Mouse (Mus musculus) lung, postnatal 4 days (tissue): ENCODE data around the gene Mroh3.

Experiments
- DNase-seq, 2 experiments: peaks; one replicate each; pipeline ENCODE4 v3.0.0; 2021

Gene Mroh3

GRCm38 (mm10) chr1:136227870-136228269 is 15.2 kb upstream of the Mroh3 start:
- DNase-seq = peak; percentile 29 to 46

GRCm38 (mm10) chr1:136226626-136227025 is 14.0 kb upstream of the Mroh3 start:
- no peak for DNase-seq

GRCm38 (mm10) chr1:136225846-136226245 is 13.2 kb upstream of the Mroh3 start:
- no peak for DNase-seq

- DNase-seq = no peak
Observed at GRCm38 (mm10) chr1:136223758-136224342, 11.2 kb upstream of the Mroh3 start.

- DNase-seq = no peak
Observed at GRCm38 (mm10) chr1:136222386-136222785, 9.8 kb upstream of the Mroh3 start.

GRCm38 (mm10) chr1:136220037-136220871 is 7.6 kb upstream of the Mroh3 start:
- peak; percentile 40 to 77 for DNase-seq

- peak in 1 of 2 experiments; percentile 11 for DNase-seq
Observed at GRCm38 (mm10) chr1:136214304-136214703, 1.7 kb upstream of the Mroh3 start.

GRCm38 (mm10) chr1:136190033-136190432 is 22.6 kb downstream of the Mroh3 start:
- DNase-seq = peak in 1 of 2 experiments; percentile 6

- peak in 1 of 2 experiments; percentile 12 for DNase-seq
Observed at GRCm38 (mm10) chr1:136179511-136180001, 33.1 kb downstream of the Mroh3 start.

- DNase-seq = peak; percentile 57 to 72
Observed at GRCm38 (mm10) chr1:136178741-136179140, 33.9 kb downstream of the Mroh3 start.

- peak; percentile 54 to 68 for DNase-seq
Observed at GRCm38 (mm10) chr1:136177085-136177484, 35.5 kb downstream of the Mroh3 start.

- DNase-seq = peak in 1 of 2 experiments; percentile 56
Observed at GRCm38 (mm10) chr1:136175183-136175582, 37.4 kb downstream of the Mroh3 start.

GRCm38 (mm10) chr1:136174101-136174606 is 38.5 kb downstream of the Mroh3 start:
- DNase-seq = peak; percentile 26 to 39

GRCm38 (mm10) chr1:136172696-136173095 is 39.9 kb downstream of the Mroh3 start:
- DNase-seq = no peak

GRCm38 (mm10) chr1:136170109-136170508 is 42.5 kb downstream of the Mroh3 start:
- DNase-seq = peak; percentile 75 to 83

GRCm38 (mm10) chr1:136167657-136168056 is 45.0 kb downstream of the Mroh3 start:
- DNase-seq = peak; percentile 24 to 33

- DNase-seq = no peak
Observed at GRCm38 (mm10) chr1:136165436-136165835, 47.2 kb downstream of the Mroh3 start.

GRCm38 (mm10) chr1:136161333-136161921 is 51.2 kb downstream of the Mroh3 start:
- DNase-seq = no peak

- DNase-seq = no peak
Observed at GRCm38 (mm10) chr1:136160930-136161329, 51.7 kb downstream of the Mroh3 start.

GRCm38 (mm10) chr1:136160297-136160696 is 52.3 kb downstream of the Mroh3 start:
- no peak for DNase-seq

- DNase-seq = no peak
Observed at GRCm38 (mm10) chr1:136159830-136160229, 52.8 kb downstream of the Mroh3 start.

- DNase-seq = no peak
Observed at GRCm38 (mm10) chr1:136156951-136157350, 55.7 kb downstream of the Mroh3 start.

GRCm38 (mm10) chr1:136156304-136156703 is 56.3 kb downstream of the Mroh3 start:
- DNase-seq = no peak
